Mouse (Mus musculus): Measurements from ENCODE around the gene Abi3bp. TPM values are rescaled to one million over a fixed set of nuclear protein-coding genes. Genes with fewer than 3 reads are reported as not detected.

Abi3bp gene
- polyA plus RNA-seq, 1 experiment from 2014 or later = 0.29 TPM

- WGBS = 97% methylated on average over 2 of the region's 2 CpGs
- H3K4me1 ChIP-seq (ENCODE audit: control insufficient read depth, insufficient read depth, low read length) = no peaks in the 10 kb centered on the region
- no peaks in the 10 kb centered on the region for H3K27me3 ChIP-seq (ENCODE audit: control insufficient read depth, insufficient read depth, low read depth, low read length)
- no peaks in the 10 kb centered on the region for H3K9me3 ChIP-seq (replicated peaks; ENCODE audit: control insufficient read depth, low read length, poor library complexity, severe bottlenecking)
- no peak overlapping the region for H3K9ac ChIP-seq (ENCODE audit: low read depth, low read length)
- no peak overlapping the region for H3K27ac ChIP-seq (ENCODE audit: low read length)
- no peak overlapping the region for H3K4me2 ChIP-seq (ENCODE audit: low read length)
- no peak for ATAC-seq
- H3K36me3 ChIP-seq (ENCODE audit: control insufficient read depth, insufficient read depth, low read length) = no peaks in the 10 kb centered on the region
- no peak overlapping the region for H3K4me3 ChIP-seq (ENCODE audit: low read depth, low read length)
These were observed 4.5 kb upstream of the Abi3bp start for GRCm38 (mm10) chr16:56473160-56473559.

- H3K9ac ChIP-seq (ENCODE audit: low read depth, low read length) = no peak overlapping the region
- H3K27me3 ChIP-seq (ENCODE audit: control insufficient read depth, insufficient read depth, low read depth, low read length) = no peaks in the 10 kb centered on the region
- ATAC-seq = no peak
- H3K4me2 ChIP-seq (ENCODE audit: low read length) = no peak overlapping the region
- H3K27ac ChIP-seq (ENCODE audit: low read length) = no peak overlapping the region
- no peak overlapping the region for H3K4me3 ChIP-seq (ENCODE audit: low read depth, low read length)
- no peaks in the 10 kb centered on the region for H3K36me3 ChIP-seq (ENCODE audit: control insufficient read depth, insufficient read depth, low read length)
- no peaks in the 10 kb centered on the region for H3K4me1 ChIP-seq (ENCODE audit: control insufficient read depth, insufficient read depth, low read length)
- no peaks in the 10 kb centered on the region for H3K9me3 ChIP-seq (replicated peaks; ENCODE audit: control insufficient read depth, low read length, poor library complexity, severe bottlenecking)
- 72% methylated on average over 5 of the region's 5 CpGs for WGBS
These were observed 2.0 kb upstream of the Abi3bp start for GRCm38 (mm10) chr16:56475676-56476075.

- no peak overlapping the region for H3K4me3 ChIP-seq (ENCODE audit: low read depth, low read length)
- WGBS = 60% methylated on average over 12 of the region's 12 CpGs
- no peak overlapping the region for H3K4me2 ChIP-seq (ENCODE audit: low read length)
- H3K4me1 ChIP-seq (ENCODE audit: control insufficient read depth, insufficient read depth, low read length) = no peaks in the 10 kb centered on the region
- ATAC-seq = no peak
- H3K27ac ChIP-seq (ENCODE audit: low read length) = no peak overlapping the region
- no peaks in the 10 kb centered on the region for H3K9me3 ChIP-seq (replicated peaks; ENCODE audit: control insufficient read depth, low read length, poor library complexity, severe bottlenecking)
- H3K27me3 ChIP-seq (ENCODE audit: control insufficient read depth, insufficient read depth, low read depth, low read length) = no peaks in the 10 kb centered on the region
- no peaks in the 10 kb centered on the region for H3K36me3 ChIP-seq (ENCODE audit: control insufficient read depth, insufficient read depth, low read length)
- no peak overlapping the region for H3K9ac ChIP-seq (ENCODE audit: low read depth, low read length)
These were observed 1.0 kb downstream of the Abi3bp start for GRCm38 (mm10) chr16:56478575-56479191.

GRCm38 (mm10) chr16:56483466-56483865 lies 5.8 kb downstream of the Abi3bp start:
- Histone ChIP-seq H3K9me3 (replicated peaks; ENCODE audit: control insufficient read depth, low read length, poor library complexity, severe bottlenecking) (no peaks in the 10 kb centered on the region), H3K9ac (ENCODE audit: low read depth, low read length) (no peak overlapping the region), H3K36me3 (ENCODE audit: control insufficient read depth, insufficient read depth, low read length) (no peaks in the 10 kb centered on the region), H3K4me2 (ENCODE audit: low read length) (no peak overlapping the region), H3K27ac (ENCODE audit: low read length) (no peak overlapping the region), H3K4me3 (ENCODE audit: low read depth, low read length) (no peak overlapping the region), H3K4me1 (ENCODE audit: control insufficient read depth, insufficient read depth, low read length) (no peaks in the 10 kb centered on the region), H3K27me3 (ENCODE audit: control insufficient read depth, insufficient read depth, low read depth, low read length) (no peaks in the 10 kb centered on the region)
- WGBS = 95% methylated on average over 10 of the region's 10 CpGs
- no peak for ATAC-seq

- Histone ChIP-seq H3K4me1 (ENCODE audit: control insufficient read depth, insufficient read depth, low read length) (no peaks in the 10 kb centered on the region), H3K36me3 (ENCODE audit: control insufficient read depth, insufficient read depth, low read length) (no peaks in the 10 kb centered on the region), H3K27me3 (ENCODE audit: control insufficient read depth, insufficient read depth, low read depth, low read length) (no peaks in the 10 kb centered on the region), H3K4me2 (ENCODE audit: low read length) (no peak overlapping the region), H3K4me3 (ENCODE audit: low read depth, low read length) (no peak overlapping the region), H3K27ac (ENCODE audit: low read length) (no peak overlapping the region), H3K9ac (ENCODE audit: low read depth, low read length) (no peak overlapping the region), H3K9me3 (replicated peaks; ENCODE audit: control insufficient read depth, low read length, poor library complexity, severe bottlenecking) (no peaks in the 10 kb centered on the region)
- ATAC-seq = no peak
- WGBS = 19% methylated on average over 4 of the region's 4 CpGs
These were observed 8.8 kb downstream of the Abi3bp start for GRCm38 (mm10) chr16:56486461-56486860.

GRCm38 (mm10) chr16:56490861-56491260 lies 13.2 kb downstream of the Abi3bp start:
- Histone ChIP-seq H3K4me1 (ENCODE audit: control insufficient read depth, insufficient read depth, low read length) (no peaks in the 10 kb centered on the region), H3K27me3 (ENCODE audit: control insufficient read depth, insufficient read depth, low read depth, low read length) (no peaks in the 10 kb centered on the region), H3K4me2 (ENCODE audit: low read length) (no peak overlapping the region), H3K4me3 (ENCODE audit: low read depth, low read length) (no peak overlapping the region), H3K9ac (ENCODE audit: low read depth, low read length) (no peak overlapping the region), H3K9me3 (replicated peaks; ENCODE audit: control insufficient read depth, low read length, poor library complexity, severe bottlenecking) (no peaks in the 10 kb centered on the region), H3K36me3 (ENCODE audit: control insufficient read depth, insufficient read depth, low read length) (no peaks in the 10 kb centered on the region), H3K27ac (ENCODE audit: low read length) (no peak overlapping the region)
- WGBS = 86% methylated on average over 3 of the region's 3 CpGs
- no peak for ATAC-seq

- H3K9me3 ChIP-seq (replicated peaks; ENCODE audit: control insufficient read depth, low read length, poor library complexity, severe bottlenecking) = no peaks in the 10 kb centered on the region
- no peak overlapping the region for H3K4me2 ChIP-seq (ENCODE audit: low read length)
- no peak overlapping the region for H3K27ac ChIP-seq (ENCODE audit: low read length)
- ATAC-seq = no peak
- no peak overlapping the region for H3K9ac ChIP-seq (ENCODE audit: low read depth, low read length)
- 84% methylated on average over 4 of the region's 4 CpGs for WGBS
- H3K27me3 ChIP-seq (ENCODE audit: control insufficient read depth, insufficient read depth, low read depth, low read length) = no peaks in the 10 kb centered on the region
- no peaks in the 10 kb centered on the region for H3K4me1 ChIP-seq (ENCODE audit: control insufficient read depth, insufficient read depth, low read length)
- no peak overlapping the region for H3K4me3 ChIP-seq (ENCODE audit: low read depth, low read length)
- H3K36me3 ChIP-seq (ENCODE audit: control insufficient read depth, insufficient read depth, low read length) = no peaks in the 10 kb centered on the region
These were observed 17.6 kb downstream of the Abi3bp start for GRCm38 (mm10) chr16:56495266-56495665.

- 60% methylated on average over 4 of the region's 4 CpGs for WGBS
- Histone ChIP-seq H3K9ac (ENCODE audit: low read depth, low read length) (no peak overlapping the region), H3K4me1 (ENCODE audit: control insufficient read depth, insufficient read depth, low read length) (no peaks in the 10 kb centered on the region), H3K27me3 (ENCODE audit: control insufficient read depth, insufficient read depth, low read depth, low read length) (no peaks in the 10 kb centered on the region), H3K4me2 (ENCODE audit: low read length) (no peak overlapping the region), H3K9me3 (replicated peaks; ENCODE audit: control insufficient read depth, low read length, poor library complexity, severe bottlenecking) (no peaks in the 10 kb centered on the region), H3K27ac (ENCODE audit: low read length) (no peak overlapping the region), H3K36me3 (ENCODE audit: control insufficient read depth, insufficient read depth, low read length) (no peaks in the 10 kb centered on the region), H3K4me3 (ENCODE audit: low read depth, low read length) (no peak overlapping the region)
- ATAC-seq = no peak
These were observed 19.1 kb downstream of the Abi3bp start for GRCm38 (mm10) chr16:56496743-56497142.

- no peak overlapping the region for H3K9ac ChIP-seq (ENCODE audit: low read depth, low read length)
- ATAC-seq = no peak
- no peak overlapping the region for H3K4me3 ChIP-seq (ENCODE audit: low read depth, low read length)
- 81% methylated on average over 1 of the region's 1 CpGs for WGBS
- no peaks in the 10 kb centered on the region for H3K36me3 ChIP-seq (ENCODE audit: control insufficient read depth, insufficient read depth, low read length)
- H3K4me1 ChIP-seq (ENCODE audit: control insufficient read depth, insufficient read depth, low read length) = no peaks in the 10 kb centered on the region
- no peaks in the 10 kb centered on the region for H3K27me3 ChIP-seq (ENCODE audit: control insufficient read depth, insufficient read depth, low read depth, low read length)
- H3K27ac ChIP-seq (ENCODE audit: low read length) = no peak overlapping the region
- H3K4me2 ChIP-seq (ENCODE audit: low read length) = no peak overlapping the region
- no peaks in the 10 kb centered on the region for H3K9me3 ChIP-seq (replicated peaks; ENCODE audit: control insufficient read depth, low read length, poor library complexity, severe bottlenecking)
These were observed 21.0 kb downstream of the Abi3bp start for GRCm38 (mm10) chr16:56498680-56499079.

Measured in midbrain, embryonic 16.5 days (tissue).